Mouse (Mus musculus) cortical plate, adult 2 months (tissue): Measurements from ENCODE around the gene Agmo.

Experiments used
- CTCF ChIP-seq: fragments of 200-500 bp; IDR thresholded peaks from 2 replicates; pipeline ENCODE4 v1.5.1; 2011; ENCODE audit warnings: mild to moderate bottlenecking, control low read depth, low read length; ENCODE audit not compliant: insufficient read depth; ENCODE audit errors: extremely low read depth
- POLR2A ChIP-seq: fragments of 200-500 bp; IDR thresholded peaks from 2 replicates; pipeline ENCODE4 v1.6.1; 2011; ENCODE audit warnings: mild to moderate bottlenecking, low read length, control low read depth; ENCODE audit not compliant: insufficient read depth; ENCODE audit errors: extremely low read depth

GRCm38 (mm10) chr12:37434466-37434865, 193.0 kb downstream of the Agmo start:
- TF ChIP-seq CTCF = no peak
- TF ChIP-seq POLR2A = no peak
